Mouse (Mus musculus) bone marrow, adult 2 months (tissue): ENCODE measurements around the gene Gm49776.

Source experiments
- CTCF ChIP-seq: fragments of 200-500 bp; IDR thresholded peaks from 2 replicates; pipeline ENCODE4 v1.5.1; 2011; ENCODE audit warnings: low read length, control low read depth; ENCODE audit not compliant: control insufficient read depth, insufficient read depth
- POLR2A ChIP-seq: fragments of 200-500 bp; IDR thresholded peaks from 2 replicates; pipeline ENCODE4 v1.6.1; 2011; ENCODE audit warnings: low read depth, mild to moderate bottlenecking, control low read depth, low read length, borderline replicate concordance; ENCODE audit not compliant: control insufficient read depth

DNA sequence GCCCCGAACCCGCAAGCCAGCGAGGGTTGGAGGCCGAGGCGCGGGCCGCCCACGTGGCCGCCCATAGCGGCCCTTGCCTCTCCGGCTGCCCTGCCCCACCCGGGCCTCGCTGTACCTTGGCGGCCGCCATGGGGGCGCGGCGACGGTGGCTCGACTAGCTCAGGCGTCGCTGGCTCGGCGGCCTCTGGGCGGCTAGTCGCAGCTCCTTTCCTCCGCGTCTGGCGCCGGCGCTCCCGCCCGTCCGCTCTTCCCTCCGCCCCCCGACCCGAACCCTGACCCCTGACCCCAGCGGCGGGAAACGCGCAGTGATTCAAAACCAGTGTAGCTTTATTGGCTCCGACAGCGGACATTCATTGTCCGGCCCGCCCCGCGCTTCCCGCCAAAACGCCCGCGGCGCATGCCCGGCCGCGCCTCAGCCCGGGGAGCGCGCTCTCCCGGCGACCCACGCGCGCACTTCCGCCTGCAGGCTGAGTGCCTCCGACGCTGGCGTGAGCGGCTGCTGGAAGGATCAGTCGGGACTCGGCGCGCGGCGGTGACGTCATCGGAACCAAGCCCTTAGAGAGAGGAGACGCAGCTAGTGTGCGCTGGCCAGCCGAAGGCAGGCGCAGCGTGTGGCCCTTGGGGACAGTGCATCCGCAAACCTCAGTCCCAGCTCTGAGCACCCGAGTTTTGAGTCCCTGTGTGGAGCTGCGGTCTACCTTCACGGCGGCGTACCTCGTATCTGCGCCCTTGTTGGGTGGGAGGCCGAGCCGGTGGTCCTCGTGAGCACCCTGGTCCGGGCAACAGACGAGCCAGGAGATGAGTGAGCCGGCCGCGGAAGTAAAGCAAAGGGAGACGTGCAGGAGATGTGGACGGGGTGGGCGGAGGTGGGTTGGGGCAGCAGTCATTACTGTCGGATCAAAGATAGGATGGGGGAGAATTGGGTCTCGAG lies 9.4 kb downstream of the Gm49776 start, which contains the start of the genes Trmt2a and Ranbp1:
- TF ChIP-seq CTCF: no peak
- TF ChIP-seq POLR2A: peak; percentile 94; the same call in 1 of the 2 replicates
